Mouse (Mus musculus) thymus, postnatal 10 days (tissue): Measurements from ENCODE around the gene Usp22.

Experiments used
- DNase-seq, 2 experiments: peaks; one replicate each; pipeline ENCODE4 v3.0.0; 2021; ENCODE audit warnings: low spot score in 2 of 2

Gene Usp22

DNA sequence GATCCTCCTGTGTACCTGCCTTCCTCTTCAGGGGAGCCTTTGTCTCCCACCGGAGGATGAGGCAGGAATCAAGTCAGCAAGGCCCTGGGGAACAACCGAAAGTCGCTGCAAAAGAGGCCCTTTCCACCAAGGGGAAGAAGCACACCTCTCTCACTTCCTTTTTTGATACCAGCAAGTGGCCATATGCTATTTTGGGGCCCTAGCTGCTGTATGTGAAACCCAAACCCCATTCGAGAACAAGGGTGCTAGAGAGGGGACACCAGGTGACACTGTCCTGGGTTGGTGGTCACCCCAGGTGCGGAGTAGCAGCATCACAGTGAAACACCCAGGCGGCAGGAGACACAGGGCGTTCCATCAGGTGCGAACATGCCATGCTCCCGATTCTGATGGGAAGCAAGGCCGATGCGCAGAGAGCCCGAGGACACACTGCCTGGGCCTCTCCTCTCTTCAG lies 65.9 kb downstream of the Usp22 start:
- DNase-seq = no peak

DNA sequence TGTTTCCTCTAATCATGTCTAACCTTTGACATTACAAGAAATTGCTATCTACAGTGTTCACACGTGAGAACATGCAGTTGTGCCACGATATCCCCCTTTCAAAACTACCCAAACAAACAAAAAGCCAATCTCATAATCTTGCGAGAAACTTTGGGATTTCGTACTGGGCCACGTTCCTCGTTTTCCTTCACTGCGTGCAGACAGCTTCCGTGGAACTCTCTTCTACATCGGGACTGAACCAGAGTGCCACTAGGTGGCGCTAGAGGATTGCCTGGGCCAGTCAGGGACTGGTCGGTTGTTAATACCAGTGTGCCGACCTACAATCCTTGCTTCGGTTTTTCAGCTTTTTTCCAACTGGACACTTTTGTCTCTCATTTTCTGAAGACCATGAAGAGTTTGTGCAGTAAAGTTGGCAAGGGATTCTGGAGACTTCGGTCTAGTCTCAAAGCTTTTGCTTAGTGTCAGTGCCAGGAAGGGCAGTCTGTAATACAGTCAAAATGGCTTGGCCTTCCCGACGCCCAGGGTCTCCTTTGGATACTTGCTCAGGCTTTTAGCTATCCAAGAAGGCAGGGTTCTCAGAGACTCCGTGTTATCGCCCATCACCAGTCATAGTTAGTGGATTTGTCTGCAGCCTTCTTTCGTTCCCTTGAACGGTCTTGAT lies 70.5 kb downstream of the Usp22 start:
- peak; percentile 35 to 79 for DNase-seq

DNA sequence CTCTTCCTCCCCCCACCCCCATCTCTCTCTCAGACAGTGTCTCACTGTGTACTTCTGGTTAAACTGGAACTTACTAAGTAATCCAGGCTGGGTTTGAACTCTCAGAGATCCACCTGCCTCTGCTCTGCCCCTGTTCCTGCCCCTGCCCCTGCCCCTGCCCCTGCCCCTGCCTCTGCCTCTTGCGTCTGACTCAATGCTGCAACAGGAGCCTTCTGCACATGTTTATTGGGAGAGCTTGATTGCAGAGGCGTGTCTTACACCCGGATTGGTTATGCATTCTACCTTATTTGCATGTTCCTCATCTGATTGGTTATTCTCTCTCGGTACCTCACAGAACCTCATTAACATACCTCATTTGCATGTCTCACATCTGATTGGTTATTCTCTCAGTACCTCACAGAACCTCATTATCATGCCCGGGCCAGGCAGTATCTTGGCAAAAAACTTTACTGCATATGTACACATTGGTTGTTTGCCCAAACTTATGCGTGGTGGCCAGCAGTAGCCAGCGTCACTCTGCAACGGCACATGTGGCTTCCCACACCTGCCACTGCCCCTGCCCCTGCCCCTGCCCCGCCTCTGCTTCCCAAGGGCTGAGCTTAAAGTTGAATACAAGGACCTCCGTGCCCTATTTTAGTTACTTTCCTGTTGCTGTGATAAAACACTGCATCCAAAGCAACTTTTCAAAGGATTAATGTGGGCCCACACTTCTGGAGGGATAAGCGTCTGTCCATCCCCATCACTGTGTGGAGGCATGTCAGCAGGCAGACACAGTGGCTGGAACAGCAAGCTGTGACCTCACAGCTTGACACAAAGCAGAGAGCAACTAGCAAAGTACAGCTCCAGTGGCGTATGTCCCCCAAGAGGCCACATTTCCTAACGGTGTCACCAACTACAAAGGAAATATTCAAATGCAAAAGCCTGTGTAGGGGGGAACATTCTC lies 72.2 kb downstream of the Usp22 start:
- no peak for DNase-seq
